Mouse (Mus musculus) lung, embryonic 14.5 days (tissue): ENCODE results near the gene Trappc2l. TPM values are rescaled to one million over a fixed set of nuclear protein-coding genes. Genes with fewer than 3 reads are reported as not detected.

Source experiments
- ATAC-seq: fragments of 200-750 bp; cut with Nextera tagmentation; 2 replicates; pipeline ENCODE4 v1.8.0; 2017; ENCODE audit warnings: mild to moderate bottlenecking, moderate TSS enrichment, moderate library complexity; ENCODE audit not compliant: insufficient read depth
- DNase-seq: peaks from one replicate; pipeline ENCODE4 v3.0.0-alpha.2; 2015
- H3K27ac ChIP-seq: fragments of 300-500 bp; sonication (generic); 2 replicates; pipeline ENCODE4 v1.5.1; 2014; ENCODE audit warnings: low read depth, mild to moderate bottlenecking, moderate library complexity
- H3K27me3 ChIP-seq: fragments of 300-500 bp; sonication (generic); 2 replicates; pipeline ENCODE4 v1.6.1; 2014; ENCODE audit warnings: low read length, control low read depth; ENCODE audit not compliant: insufficient read depth
- H3K36me3 ChIP-seq: fragments of 300-500 bp; sonication (generic); 2 replicates; pipeline ENCODE4 v1.6.1; 2014; ENCODE audit warnings: control low read depth; ENCODE audit not compliant: insufficient read depth
- H3K4me1 ChIP-seq: fragments of 300-500 bp; sonication (generic); 2 replicates; pipeline ENCODE4 v1.6.1; 2014; ENCODE audit warnings: antibody characterized with exemption, control low read depth; ENCODE audit not compliant: insufficient read depth
- H3K4me2 ChIP-seq: fragments of 300-500 bp; sonication (generic); 2 replicates; pipeline ENCODE4 v1.6.1; 2014; ENCODE audit warnings: mild to moderate bottlenecking
- H3K4me3 ChIP-seq: fragments of 300-500 bp; sonication (generic); 2 replicates; pipeline ENCODE4 v1.5.1; 2014; ENCODE audit warnings: low read depth, low read length
- H3K9ac ChIP-seq: fragments of 300-500 bp; sonication (generic); 2 replicates; pipeline ENCODE4 v1.6.1; 2014
- H3K9me3 ChIP-seq: fragments of 300-500 bp; sonication (generic); 2 replicates; pipeline ENCODE4 v1.6.1; 2016; ENCODE audit warnings: low read depth, low read length, control low read depth
- CTCF ChIP-seq: IDR thresholded peaks from 2 replicates; pipeline ENCODE4 v1.5.1; 2016; ENCODE audit warnings: antibody characterized with exemption, low read depth
- WGBS: fragments of 180-500 bp; shearing (Covaris S2); extraction: QIAGEN DNeasy Blood & Tissue Kit; methylation state at CpG from one replicate; pipeline ENCODE4 v1.1.7; 2014; 5-methylcytosine and 5-hydroxymethylcytosine counted together
- polyA plus RNA-seq: library from polyadenylated mRNA; unstranded; fragments of >200 nt; fragmentation: Nextera tagmentation; extraction: Ambion mirVana; gene quantifications from 2 replicates; pipeline ENCODE4 v1.2.1, GENCODE M21; 2014

The Trappc2l gene
- polyA plus RNA-seq, 1 experiment from 2014 or later = 57.2 TPM

DNA sequence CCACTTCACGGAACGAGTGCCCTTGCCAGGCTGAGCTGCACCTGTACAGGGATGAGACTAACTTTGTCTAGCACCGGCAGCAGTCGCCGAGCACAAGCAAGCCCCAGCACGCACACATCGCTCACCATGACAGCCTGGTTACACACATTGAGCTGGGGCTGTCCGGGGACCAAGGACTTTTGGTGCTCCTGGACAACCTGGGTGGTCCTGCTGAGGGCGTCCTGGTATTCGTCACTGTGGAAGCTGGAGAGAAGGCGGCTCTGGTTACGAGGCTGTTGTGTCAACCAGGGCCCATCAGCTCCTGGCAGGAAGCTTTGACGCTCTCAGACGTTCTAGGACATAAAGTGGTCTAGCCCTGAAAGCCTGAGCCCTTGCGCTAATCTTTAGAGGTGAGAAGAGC, 30.5 kb upstream of the Trappc2l start:
- 16% methylated on average over 15 of the region's 15 CpGs for WGBS

DNA sequence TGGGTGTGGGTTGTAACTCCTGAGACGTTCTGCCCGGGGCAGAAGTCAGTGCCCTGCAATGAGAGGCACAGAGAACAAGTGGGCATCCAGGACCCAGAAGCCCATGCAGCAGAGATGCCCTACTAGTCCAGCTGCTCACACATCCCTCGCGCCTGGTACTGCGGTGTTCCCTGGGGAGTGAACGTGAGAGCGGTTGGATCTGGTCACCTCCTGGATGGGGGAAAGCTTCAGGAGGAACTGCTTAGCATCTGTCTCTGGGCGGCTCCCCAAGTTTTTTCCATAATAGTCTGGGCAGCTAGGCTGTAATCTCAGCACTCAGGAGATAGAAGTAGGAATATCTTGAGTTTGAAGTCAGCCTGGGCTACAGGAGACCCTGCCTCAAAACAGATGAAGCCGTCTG, 26.5 kb upstream of the Trappc2l start:
- DNase-seq (no peak), ATAC-seq (no peak)
- 79% methylated on average over 9 of the region's 9 CpGs for whole genome bisulfite sequencing
- no peak overlapping the region for H3K4me2 ChIP-seq
- TF ChIP-seq CTCF = no peak
- H3K27ac ChIP-seq = no peak overlapping the region
- no peaks in the 10 kb centered on the region for H3K27me3 ChIP-seq
- H3K4me3 ChIP-seq = no peak overlapping the region
- no peaks in the 10 kb centered on the region for H3K36me3 ChIP-seq
- H3K9ac ChIP-seq = no peak overlapping the region
- no peaks in the 10 kb centered on the region for H3K9me3 ChIP-seq
- no peaks in the 10 kb centered on the region for H3K4me1 ChIP-seq

More for the DNA sequence above, 30.5 kb upstream of the Trappc2l start:
- Histone ChIP-seq H3K4me2 (no peak overlapping the region), H3K27ac (no peak overlapping the region), H3K36me3 (no peaks in the 10 kb centered on the region), H3K4me3 (no peak overlapping the region), H3K27me3 (no peaks in the 10 kb centered on the region), H3K9ac (no peak overlapping the region), H3K4me1 (peaks cover 4% of the 10 kb centered on the region), H3K9me3 (no peaks in the 10 kb centered on the region)
- TF ChIP-seq CTCF = no peak
- ATAC-seq = no peak
- no peak for DNase-seq

DNA sequence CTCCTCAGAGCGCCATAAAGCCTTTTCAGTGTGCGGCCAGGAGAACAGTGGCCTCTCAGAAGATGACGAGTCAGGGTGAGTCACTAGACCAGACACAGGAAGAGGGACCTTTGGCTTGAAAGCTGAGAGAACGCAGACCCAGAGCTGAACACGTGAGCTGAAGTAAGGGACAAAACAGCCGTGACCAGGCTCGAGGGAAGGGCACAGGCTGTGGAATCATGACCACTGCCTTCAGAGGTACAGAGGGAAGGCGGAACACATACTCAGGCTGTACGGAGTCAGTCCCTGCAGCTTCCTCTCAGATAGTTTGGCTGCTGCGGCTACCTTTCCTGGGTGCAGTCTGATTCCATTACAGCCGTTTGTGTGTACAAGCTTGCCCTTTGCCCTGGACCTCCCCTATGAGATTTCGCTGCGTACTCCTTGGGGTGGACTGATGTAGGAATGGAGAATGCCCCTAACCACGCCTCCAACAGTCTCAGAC, 26.0 kb upstream of the Trappc2l start:
- ATAC-seq = no peak
- no peak overlapping the region for H3K27ac ChIP-seq
- H3K36me3 ChIP-seq = no peaks in the 10 kb centered on the region

DNA sequence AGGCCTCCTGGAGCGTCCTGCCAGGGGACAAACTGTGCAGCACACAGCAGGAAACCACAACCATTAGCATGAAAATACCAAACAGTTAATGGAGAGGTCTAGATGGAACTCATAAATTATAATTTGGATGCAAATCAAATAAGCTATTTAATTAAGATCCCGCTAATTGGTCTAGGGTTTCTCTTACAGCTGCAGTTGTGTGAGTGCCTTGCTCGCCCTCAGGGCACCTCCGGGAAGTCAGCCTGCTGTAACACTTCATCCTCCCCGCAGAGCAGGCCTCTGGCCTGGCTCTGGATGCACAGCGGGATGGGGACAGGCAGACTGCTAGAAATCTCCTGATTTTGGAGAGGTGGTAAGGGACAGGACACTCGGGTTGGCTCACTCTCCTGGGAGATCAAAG, 25.3 kb upstream of the Trappc2l start:
- Histone ChIP-seq H3K27me3 (no peaks in the 10 kb centered on the region), H3K4me2 (no peak overlapping the region), H3K4me3 (no peak overlapping the region), H3K9me3 (no peaks in the 10 kb centered on the region), H3K27ac (no peak overlapping the region), H3K36me3 (no peaks in the 10 kb centered on the region), H3K9ac (no peak overlapping the region), H3K4me1 (no peaks in the 10 kb centered on the region)
- ATAC-seq (no peak), DNase-seq (no peak)
- TF ChIP-seq CTCF = no peak
- WGBS = 68% methylated on average over 7 of the region's 7 CpGs

More for the DNA sequence above, 26.0 kb upstream of the Trappc2l start:
- 26% methylated on average over 14 of the region's 14 CpGs for whole genome bisulfite sequencing
- no peak for DNase-seq
- H3K27me3 ChIP-seq = no peaks in the 10 kb centered on the region
- H3K9ac ChIP-seq = no peak overlapping the region
- H3K9me3 ChIP-seq = no peaks in the 10 kb centered on the region
- TF ChIP-seq CTCF = no peak
- H3K4me1 ChIP-seq = no peaks in the 10 kb centered on the region
- H3K4me3 ChIP-seq = no peak overlapping the region
- H3K4me2 ChIP-seq = no peak overlapping the region

DNA sequence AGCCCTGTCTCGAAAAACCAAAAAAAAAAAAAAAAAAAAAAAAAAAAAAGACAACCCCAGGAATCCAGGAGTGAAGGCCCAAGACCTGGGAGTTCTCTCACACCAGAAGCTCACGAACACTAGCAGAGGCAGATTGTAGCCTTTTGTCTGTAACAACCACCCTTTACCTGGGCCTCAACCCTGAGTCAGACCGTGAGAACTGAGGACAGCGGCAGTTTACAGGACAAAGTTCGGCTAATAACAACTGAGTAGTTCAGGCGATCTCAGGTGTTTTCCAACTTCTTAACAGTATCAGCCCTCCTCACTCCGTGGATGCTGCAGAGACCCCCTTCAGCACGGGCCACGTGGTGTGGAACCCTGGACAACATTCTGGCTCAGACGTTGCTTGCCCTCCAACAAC, 24.7 kb upstream of the Trappc2l start:
- no peaks in the 10 kb centered on the region for H3K36me3 ChIP-seq
- H3K4me3 ChIP-seq = no peak overlapping the region
- H3K9me3 ChIP-seq = no peaks in the 10 kb centered on the region
- DNase-seq = no peak
- H3K9ac ChIP-seq = no peak overlapping the region
- no peaks in the 10 kb centered on the region for H3K27me3 ChIP-seq
- TF ChIP-seq CTCF = no peak
- H3K4me2 ChIP-seq = no peak overlapping the region
- no peak overlapping the region for H3K27ac ChIP-seq
- ATAC-seq = no peak
- H3K4me1 ChIP-seq = no peaks in the 10 kb centered on the region
- WGBS = 78% methylated on average over 10 of the region's 10 CpGs

DNA sequence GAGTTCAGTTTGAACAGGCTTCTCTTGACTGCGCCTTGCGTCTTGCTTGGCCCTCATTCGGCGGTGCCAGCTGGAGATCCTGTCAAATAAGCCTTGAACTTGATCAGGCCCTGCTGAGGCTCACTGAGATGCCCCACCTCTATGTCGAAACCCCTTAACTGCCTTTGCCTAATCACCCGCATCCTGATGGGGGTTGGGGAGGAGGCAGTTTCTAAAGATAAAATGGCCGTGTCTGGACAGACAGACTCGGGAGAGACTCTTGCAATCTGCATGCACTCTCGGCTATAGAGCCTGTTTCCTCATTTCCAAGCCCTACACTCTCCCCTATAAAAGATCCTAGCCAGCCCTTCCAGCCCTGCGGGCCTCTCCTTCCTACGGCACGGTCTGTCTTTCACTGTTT, 18.2 kb upstream of the Trappc2l start:
- H3K4me2 ChIP-seq = no peak overlapping the region
- no peaks in the 10 kb centered on the region for H3K27me3 ChIP-seq
- no peak for DNase-seq
- no peak overlapping the region for H3K4me3 ChIP-seq
- no peak for TF ChIP-seq CTCF
- H3K4me1 ChIP-seq = no peaks in the 10 kb centered on the region
- H3K9me3 ChIP-seq = no peaks in the 10 kb centered on the region
- WGBS = 49% methylated on average over 12 of the region's 12 CpGs
- 0 out of 2 replicates have a peak, but pooled peaks cover 3% of the 10 kb centered on the region for H3K36me3 ChIP-seq
- ATAC-seq = no peak
- H3K9ac ChIP-seq = no peak overlapping the region
- no peak overlapping the region for H3K27ac ChIP-seq

DNA sequence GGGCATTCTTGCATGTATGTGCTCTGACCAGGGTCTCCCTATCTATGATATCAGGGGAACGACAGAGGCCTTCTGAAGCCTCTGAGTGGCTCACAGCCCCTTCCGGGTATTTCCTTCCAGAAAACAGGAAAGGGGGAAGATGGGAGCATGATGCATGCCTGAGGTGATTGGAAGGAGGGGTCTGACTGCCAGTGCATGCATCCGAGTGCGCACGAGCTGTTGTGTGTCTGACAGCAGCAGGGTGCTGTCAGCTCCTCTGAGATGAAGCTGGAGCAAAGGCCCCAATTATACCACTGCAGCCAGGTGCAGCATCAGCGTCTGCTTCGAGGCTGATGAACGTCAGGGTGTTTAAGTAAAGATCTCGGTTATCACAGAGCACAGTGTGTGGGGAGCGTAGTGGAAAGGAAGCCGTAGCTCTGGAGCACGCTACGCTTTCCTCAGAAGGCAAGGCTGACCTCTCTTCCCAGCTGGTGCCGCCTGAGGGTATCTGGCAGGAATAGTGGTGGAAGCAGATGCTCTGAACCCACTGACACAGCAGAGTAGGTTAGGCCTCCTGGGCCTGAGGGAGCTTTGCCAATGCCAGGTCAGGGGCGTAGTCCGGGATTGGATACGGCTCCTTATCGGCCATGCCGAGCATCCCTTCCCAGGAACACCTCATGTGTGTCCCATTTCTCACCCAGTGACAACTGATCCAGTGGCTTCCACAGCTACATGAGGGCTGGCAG, 17.5 kb upstream of the Trappc2l start:
- 0 out of 2 replicates have a peak, but pooled peaks cover 3% of the 10 kb centered on the region for H3K36me3 ChIP-seq
- no peak overlapping the region for H3K9ac ChIP-seq
- TF ChIP-seq CTCF = no peak
- no peak overlapping the region for H3K27ac ChIP-seq
- H3K27me3 ChIP-seq = no peaks in the 10 kb centered on the region
- no peak overlapping the region for H3K4me2 ChIP-seq
- ATAC-seq (no peak), DNase-seq (no peak)
- no peak overlapping the region for H3K4me3 ChIP-seq
- no peaks in the 10 kb centered on the region for H3K4me1 ChIP-seq
- no peaks in the 10 kb centered on the region for H3K9me3 ChIP-seq
- WGBS = 67% methylated on average over 19 of the region's 19 CpGs
